Comparison of ENCODE assay signal across 10 mouse cellular contexts in genomic region chr2:167765811-167766210, GRCm38 (mm10).
A peak's percentile ranks its signal among the peaks of the same experiment; 100 is the strongest.
DNase-seq lines count a peak whose midpoint lies in the region; TF ChIP-seq lines count a peak whose summit lies in the region.
"Had no signal": no experiment of that assay in that cellular context is flagged by ENCODE, and none has a peak within 500 bp of the region (broad histone marks: within the 10 kb centered on the region; RNA-seq: fewer than 3 reads in every experiment).

No protein-coding gene starts in this region.

- no peaks in the 10 kb centered on the region for H3K36me3 ChIP-seq in heart, embryonic 10.5 days
- H3K36me3 ChIP-seq in embryonic facial prominence, embryonic 10.5 days (replicated peaks) = no peaks in the 10 kb centered on the region
- no peaks in the 10 kb centered on the region for H3K36me3 ChIP-seq in small intestine, adult 2 months (ENCODE audit: control insufficient read depth, insufficient read depth, low read length)
- H3K36me3 ChIP-seq: heart, embryonic 13.5 days; midbrain, embryonic 13.5 days had no signal

- no peak overlapping the region for H3K4me3 ChIP-seq in heart, embryonic 10.5 days
- H3K4me3 ChIP-seq in left cerebral cortex, adult 2 months = no peak overlapping the region
- no peak overlapping the region for H3K4me3 ChIP-seq in embryonic facial prominence, embryonic 10.5 days
- no peak overlapping the region for H3K4me3 ChIP-seq in small intestine, adult 2 months (ENCODE audit: low read depth, low read length)
- H3K4me3 ChIP-seq: heart, embryonic 13.5 days; midbrain, embryonic 13.5 days had no signal

- TF ChIP-seq CTCF in left cerebral cortex, adult 2 months (IDR thresholded peaks at IDR 0.05) = no peak
- TF ChIP-seq CTCF in small intestine, adult 2 months (IDR thresholded peaks at IDR 0.05; ENCODE audit: extremely low read depth, insufficient read length, insufficient replicate concordance, low read depth, low read length) = no peak

- no peaks in the 10 kb centered on the region for H3K9me3 ChIP-seq in heart, embryonic 10.5 days
- no peaks in the 10 kb centered on the region for H3K9me3 ChIP-seq in embryonic facial prominence, embryonic 10.5 days
- H3K9me3 ChIP-seq: heart, embryonic 13.5 days; midbrain, embryonic 13.5 days had no signal

- H3K4me1 ChIP-seq in heart, embryonic 10.5 days = peaks cover 59% of the 10 kb centered on the region
- peaks cover 33% of the 10 kb centered on the region for H3K4me1 ChIP-seq in embryonic facial prominence, embryonic 10.5 days
- H3K4me1 ChIP-seq in small intestine, adult 2 months (ENCODE audit: control insufficient read depth, insufficient read depth, insufficient read length, low read length) = peaks cover 22% of the 10 kb centered on the region

- WGBS in heart, embryonic 10.5 days = 90% methylated on average over 6 of the region's 6 CpGs
- 85% methylated on average over 6 of the region's 6 CpGs for WGBS in embryonic facial prominence, embryonic 10.5 days
- WGBS in small intestine, adult 2 months = 92% methylated on average over 6 of the region's 6 CpGs

- intact Hi-C loops in left cerebral cortex, adult 2 months (cut with DNase I) = no loop called here
- intact Hi-C loops in left cerebral cortex, postnatal 14 days (cut with DNase I) = no loop called here

- H3K27me3 ChIP-seq in heart, embryonic 10.5 days (ENCODE audit: insufficient read depth, poor library complexity, severe bottlenecking) = peaks cover 10% of the 10 kb centered on the region
- H3K27me3 ChIP-seq in embryonic facial prominence, embryonic 10.5 days (replicated peaks; ENCODE audit: low read depth, poor library complexity, severe bottlenecking) = no peaks in the 10 kb centered on the region
- H3K27me3 ChIP-seq in small intestine, adult 2 months (ENCODE audit: control insufficient read depth, insufficient read depth, low read length) = no peaks in the 10 kb centered on the region
- H3K27me3 ChIP-seq: heart, embryonic 13.5 days; midbrain, embryonic 13.5 days had no signal

- TF ChIP-seq POLR2A in small intestine, adult 2 months (IDR thresholded peaks at IDR 0.05; ENCODE audit: low read depth, low read length) = no peak

- peak overlapping the region; percentile 83 for H3K27ac ChIP-seq in heart, embryonic 10.5 days
- H3K27ac ChIP-seq in left cerebral cortex, adult 2 months = peak overlapping the region; percentile 30
- peak overlapping the region; percentile 73 for H3K27ac ChIP-seq in embryonic facial prominence, embryonic 10.5 days (replicated peaks)
- peak overlapping the region; percentile 56 for H3K27ac ChIP-seq in small intestine, adult 2 months (ENCODE audit: insufficient read depth, low read depth, low read length)
- H3K27ac ChIP-seq: midbrain, embryonic 13.5 days had no signal

- DNase-seq in heart, embryonic 10.5 days (ENCODE audit: low spot score) = no peak
- DNase-seq in heart, postnatal 4 days = no peak
- no peak for DNase-seq in left cerebral cortex, adult 2 months (ENCODE audit: extremely low spot score in 1 of 2, low spot score in 2 of 2)
- no peak for DNase-seq in left cerebral cortex, postnatal 14 days (ENCODE audit: low spot score in 2 of 2)
- no peak for DNase-seq in embryonic facial prominence, embryonic 10.5 days (ENCODE audit: low spot score)
- DNase-seq in thymus, adult 18-20 months = no peak
- no peak for DNase-seq in cerebellum, postnatal 36 days

Comparison
In these comparisons a context has a peak if more than half of its experiments do, and no peak if none do; other contexts are left out.
1. H3K27ac ChIP-seq: peak in every context shown above with its lines; median percentile 83 in heart, embryonic 10.5 days; 73 in embryonic facial prominence, embryonic 10.5 days; 56 in small intestine, adult 2 months; 30 in left cerebral cortex, adult 2 months.